Mouse (Mus musculus) CH12.LX (cell line): Measurements from ENCODE around the gene Wscd1. TPM values are rescaled to one million over a fixed set of nuclear protein-coding genes. Genes with fewer than 3 reads are reported as not detected.
"Not testable (repeated sequence)": the region's sequence is repeated elsewhere in the genome, so short reads cannot be mapped to it uniquely, and the experiment has no call there.

Experiments used
- DNase-seq: peaks from one replicate; pipeline ENCODE4 v3.0.0-alpha.2; 2013; ENCODE audit errors: extremely low read depth
- H3K27ac ChIP-seq: 2 replicates; pipeline ENCODE4 v1.5.1; 2012; ENCODE audit warnings: low read depth, mild to moderate bottlenecking, control low read depth, moderate library complexity; ENCODE audit not compliant: insufficient read depth
- H3K27me3 ChIP-seq: replicated peaks from 2 replicates; pipeline ENCODE3; 2012; ENCODE audit warnings: inconsistent platforms
- H3K36me3 ChIP-seq, 2 experiments: replicated peaks in 1 of 2; 2 replicates each; pipeline versions ENCODE3 to v1.6.1; 2012; ENCODE audit warnings: inconsistent platforms in 1 of 2, low read length in 1 of 2, mild to moderate bottlenecking in 1 of 2, mixed read lengths in 1 of 2, moderate library complexity in 1 of 2; ENCODE audit not compliant: control insufficient read depth in 1 of 2, insufficient read depth in 1 of 2
- H3K4me1 ChIP-seq, 2 experiments: 2 replicates each; pipeline ENCODE4 v1.6.1; 2012; ENCODE audit warnings: inconsistent platforms in 1 of 2, moderate library complexity in 1 of 2; ENCODE audit not compliant: insufficient read depth in 2 of 2, control insufficient read depth in 1 of 2
- H3K4me2 ChIP-seq: 2 replicates; pipeline ENCODE4 v1.6.1; 2012; ENCODE audit warnings: low read depth, mild to moderate bottlenecking, control low read depth; ENCODE audit not compliant: poor library complexity, insufficient read depth, severe bottlenecking
- H3K4me3 ChIP-seq, 3 experiments: fragments of 150-350 bp in 1 of 3; sonication (generic) in 1 of 3; replicated peaks in 1 of 3; 2 replicates each; pipeline versions ENCODE3 to v1.5.1; 2011 to 2012; ENCODE audit warnings: low read depth in 2 of 3, low read length in 2 of 3, mild to moderate bottlenecking in 2 of 3, moderate library complexity in 2 of 3, control low read depth in 1 of 3, improper control_type of control experiment in 1 of 3, inconsistent platforms in 1 of 3, mixed read lengths in 1 of 3; ENCODE audit not compliant: poor library complexity in 1 of 3
- H3K79me2 ChIP-seq: replicated peaks from 2 replicates; pipeline ENCODE4 v1.6.1; 2012; ENCODE audit warnings: mild to moderate bottlenecking, moderate library complexity; ENCODE audit not compliant: control insufficient read depth, poor library complexity, insufficient read depth, severe bottlenecking; ENCODE audit errors: extremely low read depth
- H3K9ac ChIP-seq: 2 replicates; pipeline ENCODE4 v1.6.1; 2012; ENCODE audit warnings: low read depth, mild to moderate bottlenecking, control low read depth, moderate library complexity; ENCODE audit not compliant: insufficient read depth
- H3K9me3 ChIP-seq: replicated peaks from 2 replicates; pipeline ENCODE3; 2012; ENCODE audit warnings: low read length, inconsistent platforms, mixed read lengths
- E2F4 ChIP-seq: IDR thresholded peaks from 2 replicates; pipeline ENCODE4 v1.6.1; 2011; ENCODE audit warnings: low read depth, low read length, improper control_type of control experiment; ENCODE audit not compliant: insufficient replicate concordance
- ELF1 ChIP-seq: IDR thresholded peaks from 2 replicates; pipeline ENCODE4 v1.6.1; 2014; ENCODE audit warnings: low read depth, mild to moderate bottlenecking, inconsistent platforms, low read length, improper control_type of control experiment
- JUND ChIP-seq: conservative IDR thresholded peaks from 2 replicates; pipeline ENCODE4 v1.6.1; 2011; ENCODE audit warnings: low read depth, low read length, improper control_type of control experiment
- MEF2A ChIP-seq: IDR thresholded peaks from 2 replicates; pipeline ENCODE4 v1.6.1; 2014; ENCODE audit warnings: low read depth, mild to moderate bottlenecking, inconsistent platforms, low read length, improper control_type of control experiment, borderline replicate concordance
- NELFE ChIP-seq: IDR thresholded peaks from 2 replicates; pipeline ENCODE4 v1.6.1; 2011; ENCODE audit warnings: low read depth, low read length, improper control_type of control experiment
- NRF1 ChIP-seq: IDR thresholded peaks from 2 replicates; pipeline ENCODE4 v1.6.1; 2014; ENCODE audit warnings: low read depth, mild to moderate bottlenecking, inconsistent platforms, low read length, improper control_type of control experiment, moderate library complexity
- POLR2AphosphoS2 ChIP-seq: IDR thresholded peaks from 2 replicates; pipeline ENCODE4 v1.6.1; 2011; ENCODE audit warnings: low read depth, low read length, improper control_type of control experiment
- SIN3A ChIP-seq: IDR thresholded peaks from 2 replicates; pipeline ENCODE4 v1.6.1; 2012; ENCODE audit warnings: low read length, improper control_type of control experiment, inconsistent platforms
- USF1 ChIP-seq: IDR thresholded peaks from 2 replicates; pipeline ENCODE4 v1.6.1; 2014; ENCODE audit warnings: low read depth, mild to moderate bottlenecking, inconsistent platforms, low read length, improper control_type of control experiment
- ZMIZ1 ChIP-seq: IDR thresholded peaks from 2 replicates; pipeline ENCODE4 v1.6.1; 2012; ENCODE audit warnings: low read depth, mild to moderate bottlenecking, inconsistent platforms, low read length, improper control_type of control experiment
- dilution Hi-C: fragments of 300-500 bp; cut with MboI; formaldehyde crosslinking; loops from 2 replicates; pipeline ENCODE4 v1.14.3; 2020; ENCODE audit warnings: low sequenced_read_pairs; ENCODE audit not compliant: extremely low pct_unique_long_range_greater_than_20kb, extremely low pct_ligation_motif_present
- in situ Hi-C: fragments of 300-500 bp; cut with MboI; formaldehyde crosslinking; loops from 3 replicates; pipeline ENCODE4 v1.14.3; 2019; ENCODE audit warnings: low sequenced_read_pairs, low pct_ligation_motif_present, low pct_unique_long_range_greater_than_20kb, mixed read lengths
- polyA plus RNA-seq: library from polyadenylated mRNA; unstranded; fragments of >175 nt; gene quantifications from 2 replicates; pipeline ENCODE4 v1.2.1, GENCODE M21; 2012; ENCODE audit warnings: low read depth; ENCODE audit not compliant: insufficient read length
- total RNA-seq, 2 experiments: library from RNA; depleted of rRNA; stranded (reverse); fragments of 300-350 nt in 1 of 2; fragments of >200 nt in 1 of 2; gene quantifications; 2 replicates each; pipeline ENCODE4 v1.2.3; 2012 to 2014

Wscd1 gene
- total and polyA plus RNA-seq, 3 experiments, result not detected

- Histone ChIP-seq H3K4me3 (no peak overlapping the region), H3K27me3 (peaks cover 92% of the 10 kb centered on the region), H3K9me3 (no peaks in the 10 kb centered on the region), H3K4me1 (no peaks in the 10 kb centered on the region; a peak in 1 of 4 replicates), H3K79me2 (no peaks in the 10 kb centered on the region), H3K9ac (no peak overlapping the region), H3K4me2 (0 out of 2 replicates have a peak overlapping the region, but pooled peaks have one; percentile 3), H3K36me3 (no peaks in the 10 kb centered on the region), H3K27ac (no peak overlapping the region)
- no peak for DNase-seq
- dilution Hi-C loops, result no loop called here
- TF ChIP-seq JUND (no peak), NELFE (0 out of 2 replicates have a peak, but pooled peaks have one; percentile 12), NRF1 (peak; percentile 89), MEF2A (no peak), USF1 (no peak)
- in situ Hi-C loops, result no loop called here
Observed at GRCm38 (mm10) chr11:71820847-71821246, 71.1 kb downstream of the Wscd1 start.

GRCm38 (mm10) chr11:71821526-71821925, 71.8 kb downstream of the Wscd1 start:
- H3K4me3 ChIP-seq, H3K9me3 ChIP-seq, H3K4me2 ChIP-seq, H3K79me2 ChIP-seq, DNase-seq, H3K9ac ChIP-seq, H3K27ac ChIP-seq, H3K4me1 ChIP-seq, in situ Hi-C loops, dilution Hi-C loops, H3K36me3 ChIP-seq: not testable (repeated sequence)
- H3K27me3 ChIP-seq, result peaks cover 92% of the 10 kb centered on the region

- H3K27me3 ChIP-seq, result peaks cover 91% of the 10 kb centered on the region
- H3K27ac ChIP-seq, result no peak overlapping the region
- dilution Hi-C loops (no loop called here), in situ Hi-C loops (no loop called here)
- no peak overlapping the region for H3K4me2 ChIP-seq
- no peaks in the 10 kb centered on the region; a peak in 1 of 4 replicates for H3K4me1 ChIP-seq
- no peak for DNase-seq
- no peaks in the 10 kb centered on the region for H3K9me3 ChIP-seq
- no peaks in the 10 kb centered on the region for H3K36me3 ChIP-seq
- no peak overlapping the region for H3K4me3 ChIP-seq
- TF ChIP-seq ZMIZ1 (no peak), ELF1 (no peak), SIN3A (no peak), MEF2A (no peak), E2F4 (no peak), USF1 (no peak), POLR2AphosphoS2 (no peak)
- no peaks in the 10 kb centered on the region for H3K79me2 ChIP-seq
- no peak overlapping the region for H3K9ac ChIP-seq
Observed at GRCm38 (mm10) chr11:71822031-71822430, 72.3 kb downstream of the Wscd1 start.
